Mouse (Mus musculus): ENCODE measurements at regions not wholly inside any gene's neighbourhood (a gene's known extent, or its start where the extent isn't known, plus 50 kb on each side); places are given as distances from the start of the nearest gene placed in this dataset.

- DNase-seq (ENCODE audit: extremely low read depth) = no peak
- Histone ChIP-seq H3K79me2 (replicated peaks; ENCODE audit: control insufficient read depth, extremely low read depth, insufficient read depth, poor library complexity, severe bottlenecking) (no peaks in the 10 kb centered on the region), H3K4me2 (ENCODE audit: insufficient read depth, low read depth, poor library complexity, severe bottlenecking) (0 out of 2 replicates have a peak overlapping the region, but pooled peaks have one; percentile 0), H3K4me1 (ENCODE audit: control insufficient read depth in 1 of 2, insufficient read depth in 2 of 2) (0 out of 4 replicates have a peak, but pooled peaks cover 0 to 2% of the 10 kb centered on the region in 2 experiments), H3K36me3 (replicated peaks in 1 of 2; ENCODE audit: control insufficient read depth in 1 of 2, insufficient read depth in 1 of 2, low read length in 1 of 2) (no peaks in the 10 kb centered on the region), H3K9me3 (replicated peaks; ENCODE audit: low read length) (no peaks in the 10 kb centered on the region), H3K9ac (ENCODE audit: insufficient read depth, low read depth) (no peak overlapping the region), H3K4me3 (replicated peaks in 1 of 3; ENCODE audit: low read depth in 2 of 3, low read length in 2 of 3, poor library complexity in 1 of 3) (no peak overlapping the region), H3K27me3 (replicated peaks) (no peaks in the 10 kb centered on the region), H3K27ac (ENCODE audit: insufficient read depth, low read depth) (no peak overlapping the region)
- no peak for TF ChIP-seq HCFC1 (IDR thresholded peaks at IDR 0.05; ENCODE audit: low read depth, low read length)
- TF ChIP-seq IRF4 (IDR thresholded peaks at IDR 0.05; ENCODE audit: low read depth, low read length) = no peak
- no peak for TF ChIP-seq CHD2 (IDR thresholded peaks at IDR 0.05; ENCODE audit: low read length)
- in situ Hi-C loops (cut with MboI; ENCODE audit: low pct_ligation_motif_present, low pct_unique_long_range_greater_than_20kb, low sequenced_read_pairs) = no loop called here
- dilution Hi-C loops (cut with MboI; ENCODE audit: extremely low pct_ligation_motif_present, extremely low pct_unique_long_range_greater_than_20kb, low sequenced_read_pairs) = no loop called here
Measured at GRCm38 (mm10) chr3:149358570-149359193, 368.3 kb upstream of the Adgrl2 start.

- no peak for DNase-seq (ENCODE audit: extremely low read depth)
- no peaks in the 10 kb centered on the region for H3K79me2 ChIP-seq (replicated peaks; ENCODE audit: control insufficient read depth, extremely low read depth, insufficient read depth, poor library complexity, severe bottlenecking)
- dilution Hi-C loops (cut with MboI; ENCODE audit: extremely low pct_ligation_motif_present, extremely low pct_unique_long_range_greater_than_20kb, low sequenced_read_pairs) = no loop called here
- H3K4me1 ChIP-seq (ENCODE audit: control insufficient read depth in 1 of 2, insufficient read depth in 2 of 2) = 0 out of 4 replicates have a peak, but pooled peaks cover 0 to 2% of the 10 kb centered on the region in 2 experiments
- TF ChIP-seq ZKSCAN1 (IDR thresholded peaks at IDR 0.05; ENCODE audit: borderline replicate concordance, low read depth, low read length) = no peak
- no peak for TF ChIP-seq ZNF384 (IDR thresholded peaks at IDR 0.05; ENCODE audit: low read depth, low read length)
- H3K4me2 ChIP-seq (ENCODE audit: insufficient read depth, low read depth, poor library complexity, severe bottlenecking) = 0 out of 2 replicates have a peak overlapping the region, but pooled peaks have one; percentile 0
- H3K27me3 ChIP-seq (replicated peaks) = no peaks in the 10 kb centered on the region
- H3K36me3 ChIP-seq (replicated peaks in 1 of 2; ENCODE audit: control insufficient read depth in 1 of 2, insufficient read depth in 1 of 2, low read length in 1 of 2) = no peaks in the 10 kb centered on the region
- in situ Hi-C loops (cut with MboI; ENCODE audit: low pct_ligation_motif_present, low pct_unique_long_range_greater_than_20kb, low sequenced_read_pairs) = no loop called here
- no peaks in the 10 kb centered on the region for H3K9me3 ChIP-seq (replicated peaks; ENCODE audit: low read length)
- H3K27ac ChIP-seq (ENCODE audit: insufficient read depth, low read depth) = no peak overlapping the region
- H3K9ac ChIP-seq (ENCODE audit: insufficient read depth, low read depth) = no peak overlapping the region
- H3K4me3 ChIP-seq (replicated peaks in 1 of 3; ENCODE audit: low read depth in 2 of 3, low read length in 2 of 3, poor library complexity in 1 of 3) = no peak overlapping the region
Measured at GRCm38 (mm10) chr3:149357903-149358569, 367.7 kb upstream of the Adgrl2 start.

GRCm38 (mm10) chr3:149357121-149357520, 366.8 kb upstream of the Adgrl2 start:
- H3K4me3 ChIP-seq (replicated peaks in 1 of 3; ENCODE audit: low read depth in 2 of 3, low read length in 2 of 3, poor library complexity in 1 of 3) = no peak overlapping the region
- no peaks in the 10 kb centered on the region for H3K36me3 ChIP-seq (replicated peaks in 1 of 2; ENCODE audit: control insufficient read depth in 1 of 2, insufficient read depth in 1 of 2, low read length in 1 of 2)
- H3K9ac ChIP-seq (ENCODE audit: insufficient read depth, low read depth) = no peak overlapping the region
- DNase-seq (ENCODE audit: extremely low read depth) = no peak
- no peak overlapping the region for H3K27ac ChIP-seq (ENCODE audit: insufficient read depth, low read depth)
- H3K4me2 ChIP-seq (ENCODE audit: insufficient read depth, low read depth, poor library complexity, severe bottlenecking) = no peak overlapping the region
- TF ChIP-seq TCF12 (IDR thresholded peaks at IDR 0.05; ENCODE audit: low read depth, low read length) (no peak), MAZ (IDR thresholded peaks at IDR 0.05; ENCODE audit: low read depth, low read length) (no peak), ZMIZ1 (IDR thresholded peaks at IDR 0.05; ENCODE audit: low read depth, low read length) (no peak), USF1 (IDR thresholded peaks at IDR 0.05; ENCODE audit: low read depth, low read length) (no peak), EP300 (IDR thresholded peaks at IDR 0.05; ENCODE audit: low read length) (no peak), NELFE (IDR thresholded peaks at IDR 0.05; ENCODE audit: low read depth, low read length) (no peak), JUN (IDR thresholded peaks at IDR 0.05; ENCODE audit: insufficient read depth, low read depth, low read length) (no peak), CHD1 (IDR thresholded peaks at IDR 0.05; ENCODE audit: low read depth, low read length) (no peak), HCFC1 (IDR thresholded peaks at IDR 0.05; ENCODE audit: low read depth, low read length) (no peak), POLR2A (IDR thresholded peaks at IDR 0.05; ENCODE audit: low read depth, low read length) (no peak), BHLHE40 (IDR thresholded peaks at IDR 0.05; ENCODE audit: low read depth, low read length) (no peak), MXI1 (IDR thresholded peaks at IDR 0.05; ENCODE audit: low read depth, low read length) (no peak), CTCF (conservative IDR thresholded peaks at IDR 0.05 in 1 of 2, IDR thresholded peaks at IDR 0.05 in 1 of 2; ENCODE audit: low read depth in 2 of 2, low read length in 2 of 2) (no peak), MYC (IDR thresholded peaks at IDR 0.05; ENCODE audit: low read depth, low read length) (no peak), UBTF (IDR thresholded peaks at IDR 0.05; ENCODE audit: low read depth, low read length) (no peak), SMC3 (IDR thresholded peaks at IDR 0.05; ENCODE audit: low read depth, low read length) (no peak), ZC3H11A (IDR thresholded peaks at IDR 0.05; ENCODE audit: low read depth, low read length) (no peak), ELF1 (IDR thresholded peaks at IDR 0.05; ENCODE audit: low read depth, low read length) (no peak), ZNF384 (IDR thresholded peaks at IDR 0.05; ENCODE audit: low read depth, low read length) (no peak), MEF2A (IDR thresholded peaks at IDR 0.05; ENCODE audit: borderline replicate concordance, low read depth, low read length) (no peak)
- H3K27me3 ChIP-seq (replicated peaks) = no peaks in the 10 kb centered on the region
- no peaks in the 10 kb centered on the region for H3K9me3 ChIP-seq (replicated peaks; ENCODE audit: low read length)
- 0 out of 4 replicates have a peak, but pooled peaks cover 0 to 2% of the 10 kb centered on the region in 2 experiments for H3K4me1 ChIP-seq (ENCODE audit: control insufficient read depth in 1 of 2, insufficient read depth in 2 of 2)
- dilution Hi-C loops (cut with MboI; ENCODE audit: extremely low pct_ligation_motif_present, extremely low pct_unique_long_range_greater_than_20kb, low sequenced_read_pairs) = no loop called here
- H3K79me2 ChIP-seq (replicated peaks; ENCODE audit: control insufficient read depth, extremely low read depth, insufficient read depth, poor library complexity, severe bottlenecking) = no peaks in the 10 kb centered on the region
- in situ Hi-C loops (cut with MboI; ENCODE audit: low pct_ligation_motif_present, low pct_unique_long_range_greater_than_20kb, low sequenced_read_pairs) = no loop called here
